ENCODE assay signal across 27 mouse cellular contexts in genomic region chr13:82081375-82081774, GRCm38 (mm10).
"Had no signal": no experiment of that assay in that cellular context is flagged by ENCODE, and none has a peak within 500 bp of the region (broad histone marks: within the 10 kb centered on the region; RNA-seq: fewer than 3 reads in every experiment).

No protein-coding gene starts in this region.

- DNase-seq: kidney, adult 11 months; kidney, adult 8-10 months; kidney, postnatal 10 days; kidney, postnatal 36 days; liver; lung, adult 18-20 months; lung, postnatal 10 days; lung, postnatal 36 days; right cerebral cortex, postnatal 25 days; spleen, adult 18-20 months; thymus, adult 18-20 months; thymus, postnatal 14 days; thymus, postnatal 4 days had no signal

- H3K27me3 ChIP-seq: intestine, embryonic 15.5 days; kidney, embryonic 15.5 days; limb, embryonic 13.5 days; liver, embryonic 12.5 days; liver, embryonic 15.5 days; lung, embryonic 15.5 days; megakaryocyte, embryonic 14.5 days; midbrain, embryonic 13.5 days; neural tube, embryonic 13.5 days; stomach, embryonic 15.5 days had no signal

- H3K27ac ChIP-seq: intestine, embryonic 15.5 days; kidney, embryonic 15.5 days; limb, embryonic 10.5 days; limb, embryonic 13.5 days; liver, embryonic 12.5 days; liver, embryonic 15.5 days; lung, embryonic 15.5 days; midbrain, embryonic 10.5 days; midbrain, embryonic 13.5 days; neural tube, embryonic 13.5 days; stomach, embryonic 15.5 days had no signal

- H3K9ac ChIP-seq: intestine, embryonic 15.5 days; kidney, embryonic 15.5 days; limb, embryonic 13.5 days; liver, embryonic 12.5 days; liver, embryonic 15.5 days; lung, embryonic 15.5 days; midbrain, embryonic 13.5 days; neural tube, embryonic 13.5 days; stomach, embryonic 15.5 days had no signal

- H3K36me3 ChIP-seq: intestine, embryonic 15.5 days; kidney, embryonic 15.5 days; limb, embryonic 10.5 days; limb, embryonic 13.5 days; liver, embryonic 12.5 days; liver, embryonic 15.5 days; lung, embryonic 15.5 days; midbrain, embryonic 10.5 days; midbrain, embryonic 13.5 days; neural tube, embryonic 13.5 days; stomach, embryonic 15.5 days had no signal

- ATAC-seq: intestine, embryonic 15.5 days; liver, embryonic 12.5 days; midbrain, embryonic 13.5 days; midbrain, embryonic 16.5 days had no signal

- H3K4me2 ChIP-seq: intestine, embryonic 15.5 days; kidney, embryonic 15.5 days; limb, embryonic 13.5 days; liver, embryonic 12.5 days; liver, embryonic 15.5 days; lung, embryonic 15.5 days; midbrain, embryonic 13.5 days; neural tube, embryonic 13.5 days; stomach, embryonic 15.5 days had no signal

- H3K4me1 ChIP-seq: intestine, embryonic 15.5 days; kidney, embryonic 15.5 days; limb, embryonic 10.5 days; limb, embryonic 13.5 days; liver, embryonic 12.5 days; liver, embryonic 15.5 days; lung, embryonic 15.5 days; megakaryocyte, embryonic 14.5 days; midbrain, embryonic 10.5 days; midbrain, embryonic 13.5 days; neural tube, embryonic 13.5 days; stomach, embryonic 15.5 days had no signal

- H3K9me3 ChIP-seq: intestine, embryonic 15.5 days; kidney, embryonic 15.5 days; limb, embryonic 10.5 days; limb, embryonic 13.5 days; liver, embryonic 12.5 days; liver, embryonic 15.5 days; lung, embryonic 15.5 days; megakaryocyte, embryonic 14.5 days; midbrain, embryonic 10.5 days; midbrain, embryonic 13.5 days; neural tube, embryonic 13.5 days; stomach, embryonic 15.5 days had no signal

- H3K4me3 ChIP-seq: intestine, embryonic 15.5 days; kidney, embryonic 15.5 days; limb, embryonic 10.5 days; limb, embryonic 13.5 days; liver, embryonic 12.5 days; liver, embryonic 15.5 days; lung, embryonic 15.5 days; megakaryocyte, embryonic 14.5 days; midbrain, embryonic 10.5 days; midbrain, embryonic 13.5 days; myocyte; neural tube, embryonic 13.5 days; stomach, embryonic 15.5 days had no signal
